Mouse (Mus musculus) urinary bladder, postnatal 36 days (tissue): ENCODE measurements around the gene Hist1h2bh.
A peak's percentile ranks its signal among the peaks of the same experiment; 100 is the strongest.
"Not testable (repeated sequence)": the region's sequence is repeated elsewhere in the genome, so short reads cannot be mapped to it uniquely, and the experiment has no call there.

Experiments
- DNase-seq, 2 experiments: peaks; one replicate each; pipeline ENCODE4 v3.0.0; 2022; ENCODE audit warnings: low spot score in 2 of 2, mixed read lengths in 1 of 2

Hist1h2bh gene

GRCm38 (mm10) chr13:23551931-23552914, 9.0 kb upstream of the Hist1h2bh start:
- no peak for DNase-seq

DNA sequence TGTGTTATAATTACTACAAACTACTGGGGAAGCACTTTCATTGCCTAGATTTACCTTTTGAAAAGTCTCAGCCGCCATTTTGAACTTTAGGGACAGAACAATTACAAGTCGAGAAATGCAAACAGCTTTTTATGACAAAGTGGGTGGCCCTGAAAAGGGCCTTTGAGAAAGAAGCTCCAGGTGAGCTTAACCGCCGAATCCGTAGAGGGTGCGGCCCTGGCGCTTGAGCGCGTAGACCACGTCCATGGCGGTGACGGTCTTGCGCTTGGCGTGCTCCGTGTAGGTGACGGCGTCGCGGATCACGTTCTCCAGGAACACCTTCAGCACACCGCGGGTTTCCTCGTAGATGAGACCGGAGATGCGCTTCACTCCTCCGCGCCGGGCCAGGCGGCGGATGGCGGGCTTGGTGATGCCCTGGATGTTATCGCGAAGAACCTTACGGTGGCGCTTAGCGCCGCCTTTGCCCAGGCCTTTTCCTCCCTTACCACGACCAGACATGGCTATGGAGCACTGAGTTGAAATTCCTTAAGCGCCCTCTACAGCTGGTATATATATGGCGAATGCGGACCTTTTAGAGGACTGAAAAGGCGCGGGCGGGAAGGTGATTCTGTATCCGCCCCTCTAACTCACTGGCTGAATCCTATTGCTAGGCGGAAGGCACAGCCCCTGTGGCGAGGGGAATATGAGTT, 8.1 kb upstream of the Hist1h2bh start, which contains the start of gene Hist1h4f:
Gene Hist1h4f (minus strand): TSS at position 503 of the 689 bp plus-strand sequence.
- peak; percentile 84 for DNase-seq

GRCm38 (mm10) chr13:23550761-23551145, 7.6 kb upstream of the Hist1h2bh start:
- no peak for DNase-seq

GRCm38 (mm10) chr13:23546694-23547093, 3.5 kb upstream of the Hist1h2bh start:
- DNase-seq, result no peak

DNA sequence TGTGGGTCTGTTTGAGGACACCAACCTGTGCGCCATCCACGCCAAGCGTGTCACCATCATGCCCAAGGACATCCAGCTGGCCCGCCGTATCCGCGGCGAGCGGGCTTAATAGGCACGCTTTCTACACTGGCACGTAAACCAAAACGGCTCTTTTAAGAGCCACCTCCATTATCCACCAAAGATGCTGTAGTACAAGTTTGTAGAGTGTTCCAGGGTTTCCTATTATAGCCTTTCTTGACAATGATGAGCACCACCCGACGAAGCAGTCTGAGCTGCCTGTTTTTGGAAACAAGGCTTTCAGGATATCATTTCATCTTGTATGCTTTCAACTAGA, 1.6 kb upstream of the Hist1h2bh start:
- not testable (repeated sequence) for DNase-seq

- peak; percentile 61 to 63 for DNase-seq
Measured at GRCm38 (mm10) chr13:23543965-23544786, 984 bp upstream of the Hist1h2bh start, which contains the start of gene Hist1h3f. Gene Hist1h3f (plus strand): TSS chr13:23544052.

GRCm38 (mm10) chr13:23542225-23542980, 789 bp downstream of the Hist1h2bh start:
- not testable (repeated sequence) for DNase-seq

DNA sequence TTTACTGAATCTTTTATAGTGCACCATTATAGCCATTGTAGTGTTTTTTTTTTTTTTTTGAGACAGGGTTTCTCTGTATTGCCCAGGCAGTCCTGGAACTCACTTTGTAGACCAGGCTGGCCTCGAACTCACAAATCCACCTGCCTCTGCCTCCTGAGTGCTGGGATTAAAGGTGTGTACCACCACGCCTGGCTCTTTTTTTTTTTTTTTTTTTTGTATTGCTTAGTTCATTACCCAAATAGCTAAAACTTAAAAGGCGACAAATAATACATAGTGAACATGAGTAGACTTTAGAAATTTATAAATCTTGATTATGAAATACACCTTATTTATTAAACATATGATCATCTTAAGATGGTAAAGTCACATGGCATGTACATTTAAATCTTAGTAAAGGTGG, 1.7 kb downstream of the Hist1h2bh start:
- DNase-seq, result no peak

- DNase-seq, result not testable (repeated sequence)
Measured at GRCm38 (mm10) chr13:23539821-23540220, 3.4 kb downstream of the Hist1h2bh start.

DNA sequence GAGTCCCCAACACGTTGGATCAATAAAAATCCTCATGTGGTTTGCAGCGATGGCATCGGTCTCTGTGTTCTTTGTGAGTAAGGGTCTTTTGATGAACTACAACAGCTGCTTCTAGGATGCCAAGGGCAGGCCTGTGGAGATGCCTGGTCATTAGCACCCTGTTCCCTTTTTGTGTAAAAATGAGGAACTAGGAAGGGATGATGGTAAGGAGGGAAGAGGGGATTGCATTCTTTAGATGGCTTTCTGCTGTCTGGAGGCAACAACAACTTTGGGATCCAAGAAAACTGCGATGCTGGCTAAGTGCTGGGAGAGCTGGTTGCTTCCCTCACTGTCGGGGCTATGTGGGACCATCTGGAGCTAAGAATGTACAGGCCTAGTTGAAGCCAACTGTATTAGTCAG, 4.9 kb downstream of the Hist1h2bh start:
- no peak for DNase-seq

GRCm38 (mm10) chr13:23537006-23537710, 6.0 kb downstream of the Hist1h2bh start:
- DNase-seq, result no peak

DNA sequence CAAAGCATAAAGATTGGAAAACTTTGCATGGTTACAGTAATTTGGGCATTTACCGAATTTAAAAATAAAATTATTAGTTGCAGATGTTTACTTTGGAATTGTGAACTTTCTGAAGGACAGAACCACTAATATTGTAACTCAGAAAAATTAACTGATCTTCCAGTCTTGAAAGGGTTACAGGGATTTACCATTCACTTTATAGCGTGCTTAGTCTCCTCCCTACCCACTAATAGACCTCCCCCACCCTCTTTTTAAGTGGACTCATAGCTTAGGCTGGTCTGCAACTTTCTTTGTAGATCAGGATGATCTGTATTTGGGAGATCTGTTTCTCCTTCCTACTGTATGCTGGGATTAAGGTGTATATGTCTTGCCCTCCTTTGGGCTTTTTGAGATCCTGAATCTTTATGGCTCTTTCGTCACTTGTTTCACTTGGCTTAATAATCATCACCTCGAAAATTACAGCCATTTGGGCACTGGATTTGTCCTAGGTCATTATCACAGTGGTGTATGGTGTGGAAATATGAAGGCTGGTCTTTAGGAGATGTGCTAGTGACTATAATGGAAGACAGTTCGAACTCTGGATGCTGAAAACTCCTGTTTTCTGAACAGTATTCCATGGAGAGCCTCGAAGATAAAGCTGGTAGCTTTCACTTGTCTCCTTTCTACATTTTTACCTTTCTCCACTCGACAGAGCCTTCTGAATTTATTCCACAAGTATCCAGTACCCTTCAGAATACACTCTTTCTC, 6.9 kb downstream of the Hist1h2bh start:
- DNase-seq, result no peak

DNA sequence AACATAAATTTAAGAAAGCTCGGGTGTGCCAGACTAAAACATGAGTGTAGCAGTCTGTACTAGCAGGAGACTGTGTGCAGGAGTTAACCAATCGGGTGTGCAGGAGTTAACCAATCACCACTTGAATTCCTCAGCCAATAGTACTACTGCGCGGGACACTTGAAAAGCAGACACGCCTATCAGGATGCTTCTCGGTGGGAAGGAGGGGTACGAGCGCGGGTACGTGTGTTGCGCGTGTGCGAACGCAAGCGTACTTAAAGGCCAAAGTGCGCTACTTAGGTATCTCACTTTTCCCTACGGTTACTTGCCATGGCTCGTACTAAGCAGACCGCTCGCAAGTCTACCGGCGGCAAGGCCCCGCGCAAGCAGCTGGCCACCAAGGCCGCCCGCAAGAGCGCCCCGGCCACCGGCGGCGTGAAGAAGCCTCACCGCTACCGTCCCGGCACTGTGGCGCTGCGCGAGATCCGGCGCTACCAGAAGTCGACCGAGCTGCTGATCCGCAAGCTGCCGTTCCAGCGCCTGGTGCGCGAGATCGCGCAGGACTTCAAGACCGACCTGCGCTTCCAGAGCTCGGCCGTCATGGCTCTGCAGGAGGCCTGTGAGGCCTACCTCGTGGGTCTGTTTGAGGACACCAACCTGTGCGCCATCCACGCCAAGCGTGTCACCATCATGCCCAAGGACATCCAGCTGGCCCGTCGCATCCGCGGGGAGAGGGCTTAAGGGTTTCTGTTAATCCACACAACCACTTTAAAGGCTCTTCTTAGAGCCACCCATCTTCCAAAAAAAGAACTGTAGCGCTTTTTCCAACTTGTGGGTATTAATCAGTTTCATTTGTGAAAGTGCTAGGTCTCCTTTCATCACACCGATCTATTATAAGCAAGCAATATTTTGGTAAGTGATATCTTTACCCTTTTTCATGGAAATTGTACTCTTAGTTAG, 7.8 kb downstream of the Hist1h2bh start, which contains the start of gene Hist1h3g:
Gene Hist1h3g (plus strand): TSS at position 286 of the 939 bp plus-strand sequence.
- peak; percentile 77 to 81 for DNase-seq

DNA sequence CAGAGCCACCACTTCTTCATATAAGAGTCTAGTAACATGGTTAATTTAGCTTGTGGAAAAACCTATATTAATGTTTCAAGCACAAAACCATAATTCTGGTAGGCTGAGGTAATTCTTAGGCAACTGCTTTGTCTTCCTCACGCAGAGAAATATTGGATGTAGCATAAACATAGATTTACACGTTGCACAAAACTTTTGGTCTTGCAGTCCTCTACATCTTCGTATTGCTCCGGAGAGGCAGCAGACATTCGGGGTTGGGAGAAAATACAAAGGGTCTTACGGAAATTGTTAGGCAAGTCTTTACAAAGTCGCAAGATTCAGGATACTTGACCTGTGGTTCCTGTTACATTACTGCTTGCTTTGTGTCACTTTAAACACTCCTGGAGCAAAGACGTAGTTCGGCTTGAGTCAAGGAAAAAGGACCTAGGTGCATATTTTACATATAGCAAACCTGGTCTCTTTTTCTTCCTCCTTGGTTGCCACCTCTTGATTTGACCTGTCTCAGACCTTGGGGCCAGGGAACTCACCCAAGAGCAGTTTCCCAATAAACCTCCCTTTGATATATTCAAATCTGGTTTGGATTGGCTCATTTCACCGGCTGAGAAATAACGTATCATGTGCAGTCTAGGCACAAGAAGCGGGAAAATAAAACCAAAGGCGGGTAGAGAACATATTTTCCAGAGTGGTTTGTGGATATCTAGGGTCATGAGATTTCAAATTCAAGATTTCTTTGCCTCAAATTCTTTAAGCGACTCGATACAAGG, 8.6 kb downstream of the Hist1h2bh start:
- DNase-seq, result no peak

DNA sequence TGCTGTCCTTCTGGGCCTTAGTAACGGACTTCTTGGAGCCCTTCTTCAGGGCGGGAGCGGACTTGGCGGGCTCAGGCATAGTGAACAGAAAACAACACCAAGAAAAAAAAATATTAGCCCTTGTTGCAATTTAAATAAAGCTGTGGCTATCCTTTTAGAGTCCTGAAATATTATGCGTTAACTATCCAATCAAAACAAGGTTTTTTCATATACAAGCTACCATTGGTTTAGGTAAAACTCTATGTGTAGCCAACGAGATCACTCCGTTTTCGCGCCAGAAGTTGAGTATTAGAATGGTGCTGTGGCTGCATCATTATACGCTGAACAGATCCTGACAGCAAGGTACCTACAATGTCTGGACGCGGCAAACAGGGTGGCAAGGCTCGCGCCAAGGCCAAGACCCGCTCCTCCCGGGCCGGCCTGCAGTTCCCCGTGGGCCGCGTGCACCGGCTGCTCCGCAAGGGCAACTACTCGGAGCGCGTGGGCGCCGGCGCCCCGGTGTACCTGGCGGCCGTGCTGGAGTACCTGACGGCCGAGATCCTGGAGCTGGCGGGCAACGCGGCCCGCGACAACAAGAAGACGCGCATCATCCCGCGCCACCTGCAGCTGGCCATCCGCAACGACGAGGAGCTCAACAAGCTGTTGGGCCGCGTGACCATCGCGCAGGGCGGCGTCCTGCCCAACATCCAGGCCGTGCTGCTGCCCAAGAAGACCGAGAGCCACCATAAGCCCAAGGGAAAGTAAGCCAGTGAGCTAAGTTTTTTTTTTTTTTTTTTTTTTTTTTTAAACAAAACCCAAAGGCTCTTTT, 9.4 kb downstream of the Hist1h2bh start, which contains the start of gene Hist1h2af:
Gene Hist1h2af (plus strand): TSS at position 347 of the 808 bp plus-strand sequence.
- DNase-seq, result peak; percentile 40 to 54

GRCm38 (mm10) chr13:23532262-23533075, 10.7 kb downstream of the Hist1h2bh start:
- no peak for DNase-seq
